Mouse (Mus musculus): ENCODE data around the gene Ablim2.

GRCm38 (mm10) chr5:35907633-35908426, 150.2 kb downstream of the Ablim2 start:
- TF ChIP-seq POLR2A (IDR thresholded peaks at IDR 0.05; ENCODE audit: borderline replicate concordance, low read depth, low read length), result no peak
- no peak for TF ChIP-seq CTCF (IDR thresholded peaks at IDR 0.05; ENCODE audit: low read depth, low read length)
